Mouse (Mus musculus) effector memory CD4-positive, alpha-beta T cell, adult 5 months (primary cell): ENCODE data around the gene Smarcad1. TPM values are rescaled to one million over a fixed set of nuclear protein-coding genes. Genes with fewer than 3 reads are reported as not detected.

Source experiments
- polyA plus RNA-seq: library from polyadenylated mRNA; unstranded; fragments of 100-300 nt; shearing (Covaris generic); gene quantifications from one replicate; pipeline ENCODE4 v1.2.1, GENCODE M21; 2017

Smarcad1 gene
- 46.4 TPM for polyA plus RNA-seq

DNA sequence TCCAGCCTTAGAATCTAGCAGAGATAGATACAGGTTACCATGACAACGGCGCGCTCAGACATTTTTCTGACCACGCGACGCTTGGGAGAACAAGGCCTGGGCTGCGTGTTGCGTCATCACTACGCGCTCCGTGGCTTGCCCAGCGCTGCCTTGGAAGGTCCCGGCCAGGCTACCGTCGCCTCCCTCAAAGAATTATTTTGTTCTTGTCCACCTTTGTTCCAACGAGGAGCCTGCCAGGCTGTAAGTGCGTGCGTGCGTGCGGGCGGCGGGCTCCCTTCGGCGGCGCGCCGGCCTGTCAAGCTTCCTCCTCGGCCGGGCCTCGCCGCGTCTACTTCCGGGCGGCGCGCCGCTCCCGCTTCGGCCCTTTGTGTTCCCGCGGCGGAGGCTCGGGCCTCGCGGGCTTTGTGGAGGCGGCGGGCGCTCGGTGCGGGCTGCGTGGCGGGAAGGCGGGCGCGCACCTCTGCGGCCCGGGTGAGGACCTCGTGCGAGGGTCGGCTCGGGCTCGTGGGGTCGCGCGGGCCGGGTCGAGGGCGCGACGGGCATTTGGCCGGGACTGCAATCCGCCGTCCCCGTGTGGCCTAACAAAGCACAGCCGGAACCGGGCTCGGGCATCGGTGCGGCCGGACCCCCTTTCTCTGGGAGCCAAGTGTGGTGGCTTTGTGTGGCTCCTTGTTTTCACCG lies at the start of gene Smarcad1:
TSS of gene Smarcad1 (plus strand) at position 93 of the 681 bp plus-strand sequence.

DNA sequence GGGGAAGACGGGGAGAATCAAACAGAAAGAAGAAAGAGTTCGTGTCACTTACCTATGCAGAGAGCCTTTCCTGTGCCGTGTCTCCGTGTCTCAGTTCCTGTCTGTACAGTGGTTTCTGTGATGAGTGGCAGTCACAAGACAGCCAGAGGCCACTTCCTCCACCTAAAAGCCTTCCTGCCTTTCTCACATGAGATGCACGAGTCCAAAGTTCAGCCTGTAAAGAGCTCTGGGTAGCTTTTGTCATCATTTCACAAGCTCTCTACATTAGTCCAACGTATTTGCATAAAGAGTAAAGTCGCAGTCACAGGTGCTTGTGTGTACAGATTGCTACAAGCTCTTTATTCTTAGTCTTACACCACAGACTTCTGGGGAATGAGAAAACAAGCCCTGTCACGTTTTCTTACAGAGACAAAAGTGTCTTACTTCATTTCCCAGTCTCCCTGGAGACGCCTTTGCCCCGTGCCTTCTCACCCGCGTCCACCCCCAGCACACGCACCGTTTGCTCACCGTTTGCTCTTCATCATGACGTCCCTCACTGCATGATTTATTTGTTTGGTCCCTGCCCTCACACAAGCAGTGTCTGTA lies 102.3 kb downstream of the Smarcad1 start, which contains the start of gene Hpgds:
TSS of gene Hpgds (minus strand) at position 288 of the 585 bp plus-strand sequence.

Other genes starting within 250 kb of the Smarcad1 start
- gene Hpgds, start 102.3 kb downstream of the Smarcad1 start, polyA plus RNA-seq = 2.3 TPM